Mouse (Mus musculus) R1 (cell line): ENCODE data around the gene Tmc3.
A peak's percentile ranks its signal among the peaks of the same experiment; 100 is the strongest.

Source experiments
- DNase-seq: peaks from one replicate; pipeline ENCODE4 v3.0.0-alpha.2; 2018; ENCODE audit warnings: low read depth, low spot score

Gene Tmc3

GRCm38 (mm10) chr7:83598997-83599912 lies 14.5 kb downstream of the Tmc3 start:
- no peak for DNase-seq

GRCm38 (mm10) chr7:83599913-83600286 lies 15.2 kb downstream of the Tmc3 start:
- peak; percentile 81 for DNase-seq

- DNase-seq = no peak
Observed at GRCm38 (mm10) chr7:83604180-83604944, 19.6 kb downstream of the Tmc3 start.

- no peak for DNase-seq
Observed at GRCm38 (mm10) chr7:83606796-83607195, 22.1 kb downstream of the Tmc3 start.

- DNase-seq = no peak
Observed at GRCm38 (mm10) chr7:83609891-83610290, 25.2 kb downstream of the Tmc3 start.

- DNase-seq = no peak
Observed at GRCm38 (mm10) chr7:83611886-83612285, 27.2 kb downstream of the Tmc3 start.

- DNase-seq = no peak
Observed at GRCm38 (mm10) chr7:83615272-83615671, 30.5 kb downstream of the Tmc3 start.

GRCm38 (mm10) chr7:83615815-83616214 lies 31.1 kb downstream of the Tmc3 start:
- peak; percentile 12 for DNase-seq

GRCm38 (mm10) chr7:83616268-83616667 lies 31.5 kb downstream of the Tmc3 start:
- no peak for DNase-seq

GRCm38 (mm10) chr7:83618709-83619108 lies 34.0 kb downstream of the Tmc3 start:
- DNase-seq = no peak

GRCm38 (mm10) chr7:83622582-83622981 lies 37.9 kb downstream of the Tmc3 start:
- DNase-seq = no peak

- DNase-seq = no peak
Observed at GRCm38 (mm10) chr7:83624065-83624464, 39.3 kb downstream of the Tmc3 start.

GRCm38 (mm10) chr7:83626557-83627257 lies 42.0 kb downstream of the Tmc3 start:
- DNase-seq = no peak

- no peak for DNase-seq
Observed at GRCm38 (mm10) chr7:83627369-83627768, 42.6 kb downstream of the Tmc3 start.

- DNase-seq = no peak
Observed at GRCm38 (mm10) chr7:83631073-83631827, 46.5 kb downstream of the Tmc3 start.

GRCm38 (mm10) chr7:83631828-83632681 lies 47.3 kb downstream of the Tmc3 start, which contains the start of gene Stard5:
Gene Stard5, plus strand, starts transcription at chr7:83631959.
- DNase-seq = peak; percentile 94

GRCm38 (mm10) chr7:83632682-83633120 lies 48.0 kb downstream of the Tmc3 start:
- DNase-seq = no peak

GRCm38 (mm10) chr7:83633856-83634255 lies 49.1 kb downstream of the Tmc3 start:
- no peak for DNase-seq

- no peak for DNase-seq
Observed at GRCm38 (mm10) chr7:83635726-83636125, 51.0 kb downstream of the Tmc3 start.

GRCm38 (mm10) chr7:83636425-83636824 lies 51.7 kb downstream of the Tmc3 start:
- no peak for DNase-seq
